Mouse (Mus musculus) spleen, adult 2 months (tissue): ENCODE results near the gene Hexim2. TPM values are rescaled to one million over a fixed set of nuclear protein-coding genes. Genes with fewer than 3 reads are reported as not detected.

Source experiments
- DNase-seq, 2 experiments: peaks; one replicate each; pipeline versions ENCODE4 v3.0.0 to v3.0.0-alpha.2; 2012 to 2021; ENCODE audit warnings: low spot score in 2 of 2, low read depth in 1 of 2
- H3K27ac ChIP-seq: fragments of 200-500 bp; 2 replicates; pipeline ENCODE4 v1.5.1; 2012; ENCODE audit warnings: low read length, inconsistent platforms; ENCODE audit not compliant: insufficient read depth
- H3K27me3 ChIP-seq: fragments of 200-500 bp; 2 replicates; pipeline ENCODE4 v1.6.1; 2012; ENCODE audit warnings: mild to moderate bottlenecking, moderate library complexity, low read length, inconsistent platforms; ENCODE audit not compliant: control insufficient read depth, insufficient read depth
- H3K36me3 ChIP-seq: fragments of 200-500 bp; 2 replicates; pipeline ENCODE4 v1.6.1; 2012; ENCODE audit warnings: mild to moderate bottlenecking, low read length, inconsistent platforms; ENCODE audit not compliant: control insufficient read depth, insufficient read depth
- H3K4me1 ChIP-seq: fragments of 200-500 bp; 2 replicates; pipeline ENCODE4 v1.6.1; 2011; ENCODE audit warnings: inconsistent platforms; ENCODE audit not compliant: control insufficient read depth, insufficient read depth, insufficient read length
- H3K4me3 ChIP-seq: fragments of 200-500 bp; 2 replicates; pipeline ENCODE4 v1.5.1; 2011; ENCODE audit warnings: mild to moderate bottlenecking, inconsistent platforms; ENCODE audit not compliant: insufficient read depth, insufficient read length; ENCODE audit errors: extremely low read depth
- CTCF ChIP-seq: fragments of 200-500 bp; IDR thresholded peaks from 2 replicates; pipeline ENCODE4 v1.5.1; 2011; ENCODE audit warnings: mild to moderate bottlenecking, inconsistent platforms; ENCODE audit not compliant: insufficient read depth, insufficient read length, insufficient replicate concordance; ENCODE audit errors: extremely low read depth
- POLR2A ChIP-seq: fragments of 200-500 bp; IDR thresholded peaks from 2 replicates; pipeline ENCODE4 v1.6.1; 2011; ENCODE audit warnings: low read depth, low read length, inconsistent platforms
- WGBS: fragments of 180-500 bp; shearing (Covaris S2); methylation state at CpG from one replicate; pipeline ENCODE4 v1.1.7; 2018; 5-methylcytosine and 5-hydroxymethylcytosine counted together
- polyA plus RNA-seq: library from polyadenylated mRNA; depleted of rRNA; stranded (reverse); fragments of >200 nt; gene quantifications from 2 replicates; pipeline ENCODE4 v1.2.3, GENCODE M21; 2012

The Hexim2 gene
- polyA plus RNA-seq, 1 experiment: 3.0 TPM

- H3K4me1 ChIP-seq: peaks cover 31% of the 10 kb centered on the region
- no peak for DNase-seq
- H3K36me3 ChIP-seq: 0 out of 2 replicates have a peak, but pooled peaks cover 3% of the 10 kb centered on the region
- H3K27me3 ChIP-seq: no peaks in the 10 kb centered on the region
- TF ChIP-seq POLR2A (no peak), CTCF (no peak)
- H3K27ac ChIP-seq: peak overlapping the region; percentile 99
- WGBS: 43% methylated on average over 7 of the region's 7 CpGs
- H3K4me3 ChIP-seq: peak overlapping the region; percentile 47
Measured at GRCm38 (mm10) chr11:103173041-103173770, 41.0 kb downstream of the Hexim2 start.

DNA sequence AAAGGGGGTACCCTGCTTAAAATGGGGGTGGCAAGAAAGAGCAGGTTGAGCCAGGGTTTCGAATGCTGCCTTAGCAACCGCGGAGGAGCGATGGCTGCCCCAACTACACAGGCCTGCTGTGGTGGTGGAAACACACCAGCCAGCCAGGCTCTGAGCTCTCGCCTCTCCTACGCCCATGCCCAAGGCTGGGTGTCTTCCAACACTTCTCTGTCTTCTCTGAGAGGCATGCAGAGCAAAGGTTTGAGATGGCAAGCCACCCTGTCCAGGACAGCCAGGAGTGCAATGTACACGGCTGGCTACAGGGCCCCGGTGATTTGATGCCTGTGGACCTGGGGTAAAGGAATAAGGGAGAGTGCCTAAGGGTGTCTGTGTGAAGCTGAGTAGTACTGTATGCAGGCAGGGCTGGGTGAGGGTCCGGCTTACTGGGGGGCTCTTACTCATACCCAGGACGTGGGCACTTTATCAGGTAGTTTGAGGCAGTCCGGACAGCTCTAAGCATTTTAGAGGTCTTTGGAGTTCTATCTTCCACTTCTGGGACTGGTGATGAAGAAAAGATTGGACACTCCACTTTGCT is 41.6 kb downstream of the Hexim2 start:
- Histone ChIP-seq H3K4me1 (peaks cover 33% of the 10 kb centered on the region), H3K27ac (peak overlapping the region; percentile 99), H3K4me3 (peak overlapping the region; percentile 47), H3K36me3 (0 out of 2 replicates have a peak, but pooled peaks cover 3% of the 10 kb centered on the region), H3K27me3 (no peaks in the 10 kb centered on the region)
- WGBS: 40% methylated on average over 11 of the region's 11 CpGs
- no peak for TF ChIP-seq CTCF
- no peak for TF ChIP-seq POLR2A
- no peak for DNase-seq

GRCm38 (mm10) chr11:103174411-103174832 is 42.2 kb downstream of the Hexim2 start:
- DNase-seq: no peak
- Histone ChIP-seq H3K4me3 (peak overlapping the region; percentile 47), H3K4me1 (peaks cover 33% of the 10 kb centered on the region), H3K27me3 (no peaks in the 10 kb centered on the region), H3K36me3 (peaks cover 4% of the 10 kb centered on the region; the same call in 1 of the 2 replicates), H3K27ac (peak overlapping the region; percentile 99)
- TF ChIP-seq POLR2A (no peak), CTCF (no peak)
- 13% methylated on average over 5 of the region's 5 CpGs for WGBS

DNA sequence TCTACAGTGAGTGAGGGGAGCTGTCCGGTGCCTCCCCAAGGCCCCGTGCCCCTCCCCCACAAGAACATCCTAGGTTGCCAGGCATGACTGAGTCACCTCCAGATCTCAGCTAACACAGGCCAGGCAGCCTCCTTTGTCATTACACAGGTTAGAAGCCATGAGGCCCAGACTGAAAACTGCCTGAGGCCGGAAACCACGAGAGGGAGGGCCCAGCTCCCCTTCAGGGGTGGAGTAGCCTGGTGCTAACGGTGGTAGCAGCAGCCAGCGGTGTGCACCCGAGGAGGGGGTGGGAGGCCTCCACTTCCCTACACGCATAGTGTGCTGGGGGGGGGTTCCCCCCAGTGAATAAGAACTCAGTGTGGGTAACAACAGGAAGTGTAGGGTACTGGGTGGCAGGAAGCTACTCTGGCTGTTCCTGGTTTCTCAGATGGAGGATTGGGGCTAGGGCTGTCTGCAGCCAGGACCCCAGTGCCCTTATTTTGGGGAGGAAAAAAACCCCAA is 42.7 kb downstream of the Hexim2 start:
- Histone ChIP-seq H3K27ac (peak overlapping the region; percentile 99), H3K4me1 (peaks cover 33% of the 10 kb centered on the region), H3K27me3 (no peaks in the 10 kb centered on the region), H3K4me3 (peak overlapping the region; percentile 47; the same call in 1 of the 2 replicates), H3K36me3 (peaks cover 9% of the 10 kb centered on the region)
- 9% methylated on average over 8 of the region's 8 CpGs for WGBS
- peak; percentile 87 to 95 for DNase-seq
- no peak for TF ChIP-seq CTCF
- TF ChIP-seq POLR2A: peak; percentile 25

DNA sequence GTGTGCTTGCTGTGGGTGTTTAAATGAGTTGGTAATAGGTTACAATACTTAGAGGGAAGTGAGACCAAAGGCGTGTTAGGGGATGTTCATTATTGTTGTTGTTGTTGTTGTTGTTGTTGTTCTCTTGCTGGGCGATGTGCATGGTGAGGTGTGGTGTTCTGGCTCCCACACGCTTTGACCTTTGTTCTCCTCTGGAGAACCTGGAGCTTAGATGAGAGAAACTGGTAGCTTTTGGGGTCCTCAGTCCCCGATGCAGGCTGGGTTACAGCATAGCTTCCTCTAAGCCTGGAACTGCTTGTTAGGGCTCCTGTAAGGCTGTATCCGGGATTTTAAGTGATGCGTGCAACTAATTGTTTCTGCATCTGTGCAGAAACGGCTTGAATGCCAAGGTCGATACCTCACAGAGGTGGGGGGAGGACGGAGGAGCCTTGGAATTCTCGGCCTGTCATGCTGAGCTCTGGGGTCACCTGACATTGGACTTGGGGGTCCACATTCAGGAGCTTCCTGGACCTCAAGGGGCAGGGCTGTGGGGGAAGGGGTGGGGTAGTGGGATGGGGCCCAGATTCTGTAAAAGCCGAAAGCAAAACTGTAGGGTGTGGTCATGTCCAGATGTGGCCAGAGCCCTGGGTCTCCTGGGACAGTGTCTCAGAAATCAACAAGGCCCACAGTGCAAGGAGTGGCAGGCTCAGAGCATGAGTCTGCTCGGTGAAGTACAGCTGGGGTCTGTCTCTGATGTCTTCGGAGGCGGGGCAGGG is 43.6 kb downstream of the Hexim2 start:
- peak overlapping the region; percentile 23; the same call in 1 of the 2 replicates for H3K4me3 ChIP-seq
- peak overlapping the region; percentile 84 for H3K27ac ChIP-seq
- DNase-seq: no peak
- no peaks in the 10 kb centered on the region for H3K27me3 ChIP-seq
- WGBS: 17% methylated on average over 14 of the region's 14 CpGs
- H3K4me1 ChIP-seq: peaks cover 33% of the 10 kb centered on the region
- H3K36me3 ChIP-seq: peaks cover 16% of the 10 kb centered on the region
- TF ChIP-seq CTCF (no peak), POLR2A (no peak)

- WGBS: 59% methylated on average over 1 of the region's 1 CpGs
- Histone ChIP-seq H3K4me1 (peaks cover 33% of the 10 kb centered on the region), H3K4me3 (no peak overlapping the region)
Measured at GRCm38 (mm10) chr11:103176510-103176909, 44.3 kb downstream of the Hexim2 start.

GRCm38 (mm10) chr11:103177216-103177615 is 45.0 kb downstream of the Hexim2 start:
- peak overlapping the region; percentile 84 for H3K27ac ChIP-seq
- peaks cover 33% of the 10 kb centered on the region for H3K4me1 ChIP-seq
- DNase-seq: no peak
- peaks cover 23% of the 10 kb centered on the region for H3K36me3 ChIP-seq
- no peak for TF ChIP-seq POLR2A
- TF ChIP-seq CTCF: no peak
- no peaks in the 10 kb centered on the region for H3K27me3 ChIP-seq
- WGBS: 33% methylated on average over 5 of the region's 5 CpGs
- peak overlapping the region; percentile 4; the same call in 1 of the 2 replicates for H3K4me3 ChIP-seq

More at GRCm38 (mm10) chr11:103176510-103176909, 44.3 kb downstream of the Hexim2 start:
- no peaks in the 10 kb centered on the region for H3K27me3 ChIP-seq
- no peak for DNase-seq
- H3K27ac ChIP-seq: peak overlapping the region; percentile 84
- TF ChIP-seq CTCF (no peak), POLR2A (no peak)
- peaks cover 16% of the 10 kb centered on the region for H3K36me3 ChIP-seq
